Mouse (Mus musculus) liver, embryonic 15.5 days (tissue): ENCODE results near the gene Hist1h2ah. TPM values are rescaled to one million over a fixed set of nuclear protein-coding genes. Genes with fewer than 3 reads are reported as not detected.

Source experiments
- ATAC-seq: fragments of 200-750 bp; cut with Nextera tagmentation; 2 replicates; pipeline ENCODE4 v1.8.0; 2017; ENCODE audit warnings: moderate number of reproducible peaks, mild to moderate bottlenecking, moderate library complexity; ENCODE audit not compliant: insufficient read depth
- H3K27ac ChIP-seq: fragments of 300-500 bp; sonication (generic); replicated peaks from 2 replicates; pipeline ENCODE4 v1.5.1; 2015; ENCODE audit warnings: mild to moderate bottlenecking, inconsistent platforms
- H3K27me3 ChIP-seq: fragments of 300-500 bp; sonication (generic); 2 replicates; pipeline ENCODE4 v1.6.1; 2015; ENCODE audit warnings: mild to moderate bottlenecking, inconsistent platforms
- H3K36me3 ChIP-seq: fragments of 300-500 bp; sonication (generic); replicated peaks from 2 replicates; pipeline ENCODE4 v1.6.1; 2015; ENCODE audit warnings: moderate library complexity, mild to moderate bottlenecking, inconsistent platforms
- H3K4me1 ChIP-seq: fragments of 300-500 bp; sonication (generic); replicated peaks from 2 replicates; pipeline ENCODE4 v1.6.1; 2015; ENCODE audit warnings: inconsistent platforms
- H3K4me2 ChIP-seq: fragments of 300-500 bp; sonication (generic); 2 replicates; pipeline ENCODE4 v1.6.1; 2015; ENCODE audit warnings: moderate library complexity, mild to moderate bottlenecking, inconsistent platforms
- H3K4me3 ChIP-seq: fragments of 300-500 bp; sonication (generic); replicated peaks from 2 replicates; pipeline ENCODE4 v1.5.1; 2015; ENCODE audit warnings: mild to moderate bottlenecking, inconsistent platforms
- H3K9ac ChIP-seq: fragments of 300-500 bp; sonication (generic); 2 replicates; pipeline ENCODE4 v1.6.1; 2015; ENCODE audit warnings: moderate library complexity, mild to moderate bottlenecking, inconsistent platforms
- H3K9me3 ChIP-seq: fragments of 300-500 bp; sonication (generic); replicated peaks from 2 replicates; pipeline ENCODE4 v1.6.1; 2016; ENCODE audit warnings: inconsistent platforms
- WGBS: fragments of 180-500 bp; shearing (Covaris S2); methylation state at CpG from one replicate; pipeline ENCODE4 v1.1.7; 2015; ENCODE audit warnings: mixed read lengths; ENCODE audit not compliant: insufficient replicate concordance; 5-methylcytosine and 5-hydroxymethylcytosine counted together
- microRNA-seq: library from miRNA; unstranded; fragments of <30 nt; microRNA quantifications from one replicate; pipeline ENCODE4, GENCODE M21; 2016
- polyA plus RNA-seq: library from polyadenylated mRNA; unstranded; fragments of >200 nt; fragmentation: Nextera tagmentation; extraction: Ambion mirVana; gene quantifications from 2 replicates; pipeline ENCODE4 v1.2.1, GENCODE M21; 2015

Hist1h2ah gene
- polyA plus RNA-seq, 1 experiment from 2014 or later: 11.4 TPM

DNA sequence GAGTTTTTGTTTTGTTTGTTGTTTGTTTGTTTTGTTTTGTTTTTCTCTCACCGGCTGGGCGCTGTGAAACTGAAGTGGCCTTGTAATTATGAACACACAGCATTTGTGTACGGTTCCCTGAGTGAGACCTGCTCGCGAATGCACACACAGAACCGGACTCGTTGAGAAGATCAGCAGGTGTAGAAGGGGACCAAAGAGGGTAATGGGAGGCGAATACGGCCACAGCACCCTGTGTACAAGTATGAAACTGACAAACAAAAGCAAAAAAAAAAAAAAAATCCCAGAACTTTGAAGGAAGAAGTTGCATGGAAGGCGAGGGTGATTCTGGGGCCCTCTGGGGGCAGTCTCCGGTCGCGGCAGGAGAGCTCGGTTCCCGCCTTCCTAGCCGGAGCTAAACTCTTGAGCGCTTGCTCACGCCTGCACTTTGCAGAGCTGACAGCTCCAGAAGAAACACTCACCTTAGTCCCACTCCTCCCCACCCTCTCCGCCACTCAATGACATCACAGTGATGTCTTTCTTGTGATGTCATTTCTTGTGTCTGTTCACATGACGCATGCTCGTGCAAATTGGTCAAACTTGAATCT is 39.9 kb downstream of the Hist1h2ah start:
- Histone ChIP-seq H3K9me3 (no peaks in the 10 kb centered on the region; the same call in 1 of the 2 replicates), H3K4me3 (peak overlapping the region; percentile 52), H3K36me3 (no peaks in the 10 kb centered on the region), H3K4me1 (peaks cover 19% of the 10 kb centered on the region), H3K27me3 (peaks cover 74% of the 10 kb centered on the region), H3K27ac (no peak overlapping the region), H3K9ac (no peak overlapping the region), H3K4me2 (peak overlapping the region; percentile 71)
- ATAC-seq: no peak
- under 1% methylated on average over 21 of the region's 21 CpGs for WGBS

DNA sequence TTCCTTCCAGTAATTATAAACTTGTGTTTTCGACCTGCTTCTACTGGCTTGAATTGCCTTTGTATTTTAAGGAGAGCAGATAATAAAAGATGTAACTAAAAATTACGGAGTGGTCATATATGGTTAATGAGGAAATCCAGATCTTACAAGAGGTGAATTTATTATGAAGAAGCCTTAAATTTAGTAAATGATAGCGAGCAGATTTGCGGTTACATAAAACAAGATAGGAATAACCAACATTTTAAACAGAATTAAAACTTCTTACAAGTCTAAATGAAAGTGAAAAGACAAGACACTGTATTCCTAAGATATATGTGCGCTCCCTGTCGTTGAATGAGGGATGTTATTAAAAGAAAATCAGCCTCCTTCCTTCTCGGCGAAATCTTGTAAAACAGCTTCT is 40.5 kb downstream of the Hist1h2ah start:
- Histone ChIP-seq H3K4me1 (peaks cover 19% of the 10 kb centered on the region), H3K4me2 (peak overlapping the region; percentile 71), H3K36me3 (no peaks in the 10 kb centered on the region), H3K27me3 (peaks cover 69% of the 10 kb centered on the region), H3K4me3 (peak overlapping the region; percentile 52), H3K27ac (no peak overlapping the region), H3K9ac (no peak overlapping the region), H3K9me3 (no peaks in the 10 kb centered on the region; the same call in 1 of the 2 replicates)
- 3% methylated on average over 8 of the region's 8 CpGs for WGBS
- ATAC-seq: no peak

DNA sequence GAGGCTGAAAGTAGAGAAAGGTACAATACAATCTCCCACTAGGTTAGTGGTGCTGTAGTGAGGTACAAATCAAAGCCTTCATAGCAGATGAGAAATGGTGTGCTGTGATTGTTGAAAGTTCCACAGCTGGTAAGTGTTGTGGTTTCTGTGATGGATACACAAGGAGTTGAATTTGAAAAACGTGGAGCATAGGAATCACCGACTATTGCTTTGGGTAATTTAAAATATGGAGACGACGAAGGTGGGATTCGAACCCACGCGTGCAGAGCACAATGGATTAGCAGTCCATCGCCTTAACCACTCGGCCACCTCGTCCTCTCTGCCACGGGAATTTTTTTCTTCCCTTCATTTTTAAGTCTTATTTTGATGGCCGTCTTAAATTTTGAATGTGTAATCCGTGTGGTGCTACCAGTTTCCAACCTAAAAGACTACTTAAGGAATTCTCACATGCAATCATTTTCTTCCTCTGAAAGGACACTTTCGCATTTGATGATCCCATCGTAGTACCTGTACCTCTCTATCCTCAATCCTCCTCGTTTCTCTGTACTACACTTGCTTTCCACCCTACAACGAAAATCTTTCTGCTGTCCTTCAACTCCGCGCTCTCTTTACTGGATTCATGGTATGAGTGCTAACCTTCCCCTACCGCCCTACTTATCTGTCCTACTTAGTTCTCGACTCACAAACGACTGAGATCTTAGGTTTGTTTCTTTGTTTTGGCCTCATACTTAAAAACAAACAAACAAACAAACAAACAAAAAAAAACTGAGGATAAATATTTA is 41.2 kb downstream of the Hist1h2ah start:
- H3K27me3 ChIP-seq: peaks cover 61% of the 10 kb centered on the region
- H3K36me3 ChIP-seq: no peaks in the 10 kb centered on the region
- peak overlapping the region; percentile 71 for H3K4me2 ChIP-seq
- H3K4me1 ChIP-seq: peaks cover 19% of the 10 kb centered on the region
- WGBS: under 1% methylated on average over 22 of the region's 22 CpGs
- no peak overlapping the region for H3K9ac ChIP-seq
- no peak for ATAC-seq
- H3K27ac ChIP-seq: no peak overlapping the region
- no peak overlapping the region; the same call in 1 of the 2 replicates for H3K4me3 ChIP-seq
- no peaks in the 10 kb centered on the region; the same call in 1 of the 2 replicates for H3K9me3 ChIP-seq

DNA sequence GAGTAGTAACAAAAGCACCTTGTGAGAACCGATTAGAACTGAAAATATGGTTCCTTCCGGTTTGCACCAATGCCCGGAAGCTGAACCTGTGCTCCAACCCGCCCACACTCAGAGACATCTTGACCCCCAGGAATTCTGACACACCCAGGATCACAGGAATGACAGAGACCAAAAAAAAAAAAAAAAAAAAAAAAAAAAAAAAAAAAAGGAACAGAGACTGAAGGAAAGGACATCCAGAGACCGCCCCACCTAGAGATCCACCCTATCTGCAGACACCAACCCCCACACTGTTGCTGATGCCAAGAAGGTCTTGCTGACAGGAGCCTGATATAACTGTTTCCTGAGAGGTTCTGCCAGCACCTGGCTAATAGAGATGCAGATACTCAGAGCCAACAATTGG is 42.8 kb downstream of the Hist1h2ah start:
- H3K4me3 ChIP-seq: no peak overlapping the region
- 70% methylated on average over 5 of the region's 5 CpGs for WGBS
- no peak for ATAC-seq
- no peaks in the 10 kb centered on the region for H3K36me3 ChIP-seq
- peaks cover 19% of the 10 kb centered on the region for H3K4me1 ChIP-seq
- H3K27ac ChIP-seq: no peak overlapping the region
- no peaks in the 10 kb centered on the region; the same call in 1 of the 2 replicates for H3K9me3 ChIP-seq
- H3K27me3 ChIP-seq: peaks cover 47% of the 10 kb centered on the region
- H3K9ac ChIP-seq: no peak overlapping the region
- no peak overlapping the region for H3K4me2 ChIP-seq

Small RNA genes within 50 kb of the gene (microRNA-seq; reads per million reads assigned to microRNA genes)
- gene Gm26300 (not detected), gene Gm44390 (not detected), gene Gm44486 (0.76 reads per million)

Other genes starting within 250 kb of the Hist1h2ah start
- 10.9 and 14.7 TPM in 2 replicates for gene Hist1h2an, start 248.3 kb downstream of the Hist1h2ah start, polyA plus RNA-seq
- gene Hist1h2bp, start 248.1 kb downstream of the Hist1h2ah start, polyA plus RNA-seq: 5.4 and 6.8 TPM in 2 replicates
- gene Hist1h2bq, start 225.4 kb downstream of the Hist1h2ah start, polyA plus RNA-seq: 25.1 and 27.6 TPM in 2 replicates
- gene Hist1h2ao, start 225.1 kb downstream of the Hist1h2ah start, polyA plus RNA-seq: 1.1 TPM in 1 of 2 replicates, not detected in the other
- not detected in 2 replicates for gene Hist1h4m, start 223.8 kb downstream of the Hist1h2ah start, polyA plus RNA-seq
- 26.6 and 33.7 TPM in 2 replicates for gene Hist1h4n, start 203.4 kb downstream of the Hist1h2ah start, polyA plus RNA-seq
- gene Hist1h2ap, start 202.1 kb downstream of the Hist1h2ah start, polyA plus RNA-seq: 3,475 and 4,316 TPM in 2 replicates
- 25.5 and 29.5 TPM in 2 replicates for gene Hist1h2br, start 201.8 kb downstream of the Hist1h2ah start, polyA plus RNA-seq
- gene Zfp184, start 90.5 kb downstream of the Hist1h2ah start, polyA plus RNA-seq: 0.59 and 0.71 TPM in 2 replicates
- not detected in 2 replicates for gene Pom121l2, start 54.4 kb downstream of the Hist1h2ah start, polyA plus RNA-seq
- gene Prss16, start 25.8 kb downstream of the Hist1h2ah start, polyA plus RNA-seq: 0.62 and 1.0 TPM in 2 replicates
- 4.4 and 5.4 TPM in 2 replicates for gene Hist1h2bk, start 302 bp upstream of the Hist1h2ah start, polyA plus RNA-seq
- 40.8 and 42.0 TPM in 2 replicates for gene Hist1h4i, start 5.8 kb upstream of the Hist1h2ah start, polyA plus RNA-seq
- 13.0 and 22.6 TPM in 2 replicates for gene Hist1h2ag, start 7.4 kb upstream of the Hist1h2ah start, polyA plus RNA-seq
- gene Hist1h2bj, start 7.6 kb upstream of the Hist1h2ah start, polyA plus RNA-seq: 17.5 and 18.4 TPM in 2 replicates
- gene Vmn1r188, start 48.9 kb upstream of the Hist1h2ah start, polyA plus RNA-seq: not detected in 2 replicates
- not detected in 2 replicates for gene Vmn1r189, start 70.3 kb upstream of the Hist1h2ah start, polyA plus RNA-seq
- not detected in 2 replicates for gene Vmn1r191, start 148.4 kb upstream of the Hist1h2ah start, polyA plus RNA-seq
- not detected in 2 replicates for gene Vmn1r192, start 155.6 kb upstream of the Hist1h2ah start, polyA plus RNA-seq
- gene Vmn1r193, start 187.6 kb upstream of the Hist1h2ah start, polyA plus RNA-seq: not detected in 2 replicates
- gene Vmn1r194, start 208.6 kb upstream of the Hist1h2ah start, polyA plus RNA-seq: not detected in 2 replicates
- gene Vmn1r195, start 235.0 kb upstream of the Hist1h2ah start, polyA plus RNA-seq: not detected in 2 replicates